Mouse (Mus musculus): ENCODE measurements around the gene Slc30a1. TPM values are rescaled to one million over a fixed set of nuclear protein-coding genes. Genes with fewer than 3 reads are reported as not detected.

Slc30a1 gene
- polyA plus RNA-seq, 2 experiments, result 3.6 to 6.7 TPM

DNA sequence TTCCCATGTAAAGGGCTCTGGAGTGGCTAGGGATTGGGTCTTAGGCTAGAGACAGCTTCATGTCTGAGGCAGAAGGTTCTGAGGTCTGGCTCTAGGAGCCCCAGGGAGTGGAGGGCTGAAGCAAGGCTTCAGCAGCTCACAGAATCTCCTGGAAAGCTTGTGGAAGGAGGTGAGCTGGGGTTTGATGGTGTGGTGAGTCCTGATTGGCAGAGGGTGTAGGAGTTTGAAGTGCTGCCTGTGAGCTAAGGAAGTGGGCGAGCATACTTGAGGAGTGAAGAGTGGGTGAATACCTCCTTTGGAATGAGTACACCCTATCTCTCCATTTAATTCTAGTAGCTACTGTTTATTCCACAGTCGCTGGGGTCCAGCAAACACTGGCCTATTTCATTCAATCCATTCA is 44.0 kb downstream of the Slc30a1 start:
- no peaks in the 10 kb centered on the region for H3K4me1 ChIP-seq (ENCODE audit: control insufficient read depth, insufficient read depth, low read length)
- ATAC-seq (ENCODE audit: low FRiP score, low read depth), result no peak
- H3K27me3 ChIP-seq (ENCODE audit: control insufficient read depth, insufficient read depth, low read length), result no peaks in the 10 kb centered on the region
- TF ChIP-seq POLR2A (IDR thresholded peaks at IDR 0.05; ENCODE audit: borderline replicate concordance, extremely low read depth, insufficient read depth, insufficient read length), result no peak
- H3K9ac ChIP-seq (ENCODE audit: low read depth, low read length, severe bottlenecking), result no peak overlapping the region
- no peaks in the 10 kb centered on the region for H3K9me3 ChIP-seq (ENCODE audit: control insufficient read depth, low read length)
- no peak overlapping the region for H3K4me2 ChIP-seq (replicated peaks; ENCODE audit: low read depth, low read length, severe bottlenecking)
- H3K27ac ChIP-seq (replicated peaks; ENCODE audit: low read depth, low read length), result no peak overlapping the region
- DNase-seq (ENCODE audit: low spot score), result no peak
- no peaks in the 10 kb centered on the region for H3K36me3 ChIP-seq (ENCODE audit: control insufficient read depth, insufficient read depth, low read length)
- WGBS, result 69% methylated on average over 2 of the region's 2 CpGs
- no peak overlapping the region for H3K4me3 ChIP-seq (replicated peaks; ENCODE audit: low read length)

- H3K27ac ChIP-seq (replicated peaks; ENCODE audit: low read depth, low read length), result no peak overlapping the region
- H3K9me3 ChIP-seq (ENCODE audit: control insufficient read depth, low read length), result no peaks in the 10 kb centered on the region
- H3K4me1 ChIP-seq (ENCODE audit: control insufficient read depth, insufficient read depth, low read length), result no peaks in the 10 kb centered on the region
- H3K36me3 ChIP-seq (ENCODE audit: control insufficient read depth, insufficient read depth, low read length), result no peaks in the 10 kb centered on the region
- DNase-seq (ENCODE audit: low spot score), result no peak
- no peak for TF ChIP-seq POLR2A (IDR thresholded peaks at IDR 0.05; ENCODE audit: borderline replicate concordance, extremely low read depth, insufficient read depth, insufficient read length)
- no peak overlapping the region for H3K4me3 ChIP-seq (replicated peaks; ENCODE audit: low read length)
- 91% methylated on average over 11 of the region's 11 CpGs for WGBS
- H3K9ac ChIP-seq (ENCODE audit: low read depth, low read length, severe bottlenecking), result no peak overlapping the region
- no peak for ATAC-seq (ENCODE audit: low FRiP score, low read depth)
- no peaks in the 10 kb centered on the region for H3K27me3 ChIP-seq (ENCODE audit: control insufficient read depth, insufficient read depth, low read length)
- H3K4me2 ChIP-seq (replicated peaks; ENCODE audit: low read depth, low read length, severe bottlenecking), result no peak overlapping the region
Observed at GRCm38 (mm10) chr1:191952733-191953335, 46.3 kb downstream of the Slc30a1 start.

DNA sequence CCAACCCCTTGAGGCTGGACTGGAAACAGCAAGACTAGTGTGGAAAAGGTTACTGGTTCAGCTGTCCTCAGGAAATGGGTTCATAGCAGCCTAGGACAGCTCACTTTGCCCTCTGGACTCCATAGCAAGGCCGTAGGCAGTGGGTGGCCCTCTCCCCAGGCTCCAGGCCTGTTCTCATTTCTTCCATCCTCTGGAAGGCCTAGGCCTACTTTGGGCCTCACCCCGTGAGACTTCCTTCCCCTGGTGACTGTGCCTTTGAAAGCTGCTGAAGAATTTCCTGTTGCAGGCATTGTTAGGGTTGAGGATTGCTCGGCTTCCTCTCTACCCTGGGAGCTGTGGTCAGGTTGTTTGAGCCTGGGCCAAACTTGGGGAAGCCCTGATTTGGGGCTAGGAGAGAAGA is 48.5 kb downstream of the Slc30a1 start:
- Histone ChIP-seq H3K4me1 (ENCODE audit: control insufficient read depth, insufficient read depth, low read length) (no peaks in the 10 kb centered on the region), H3K4me2 (replicated peaks; ENCODE audit: low read depth, low read length, severe bottlenecking) (no peak overlapping the region), H3K27ac (replicated peaks; ENCODE audit: low read depth, low read length) (no peak overlapping the region), H3K9ac (ENCODE audit: low read depth, low read length, severe bottlenecking) (no peak overlapping the region), H3K9me3 (ENCODE audit: control insufficient read depth, low read length) (no peaks in the 10 kb centered on the region), H3K27me3 (ENCODE audit: control insufficient read depth, insufficient read depth, low read length) (no peaks in the 10 kb centered on the region), H3K4me3 (replicated peaks; ENCODE audit: low read length) (no peak overlapping the region), H3K36me3 (ENCODE audit: control insufficient read depth, insufficient read depth, low read length) (no peaks in the 10 kb centered on the region)
- no peak for TF ChIP-seq POLR2A (IDR thresholded peaks at IDR 0.05; ENCODE audit: borderline replicate concordance, extremely low read depth, insufficient read depth, insufficient read length)
- 58% methylated on average over 3 of the region's 3 CpGs for WGBS
- no peak for ATAC-seq (ENCODE audit: low FRiP score, low read depth)
- DNase-seq (ENCODE audit: low spot score), result no peak

DNA sequence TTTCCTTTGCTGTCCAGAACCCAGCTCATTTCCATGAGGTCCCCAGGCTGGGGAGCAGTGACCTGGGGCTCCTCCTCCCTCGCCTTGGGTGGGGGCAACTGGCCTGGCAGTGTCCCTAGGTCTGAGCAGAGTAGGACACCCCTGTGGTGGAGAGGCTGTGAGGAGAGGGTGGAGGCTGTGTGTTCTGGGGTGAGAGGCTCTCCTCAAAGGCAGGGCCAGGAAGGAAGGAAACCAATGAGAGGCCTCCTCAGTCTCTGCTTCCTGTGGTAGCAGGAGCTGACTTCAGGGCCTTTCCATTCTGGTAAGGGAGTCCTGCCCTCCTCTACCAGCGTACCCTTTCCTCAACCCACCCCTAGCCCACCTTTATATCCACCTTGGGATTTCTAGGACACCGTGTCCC is 49.7 kb downstream of the Slc30a1 start:
- ATAC-seq (ENCODE audit: low FRiP score, low read depth) (no peak), DNase-seq (ENCODE audit: low spot score) (no peak)
- Histone ChIP-seq H3K36me3 (ENCODE audit: control insufficient read depth, insufficient read depth, low read length) (no peaks in the 10 kb centered on the region), H3K27ac (replicated peaks; ENCODE audit: low read depth, low read length) (no peak overlapping the region), H3K4me3 (replicated peaks; ENCODE audit: low read length) (no peak overlapping the region), H3K4me2 (replicated peaks; ENCODE audit: low read depth, low read length, severe bottlenecking) (no peak overlapping the region), H3K27me3 (ENCODE audit: control insufficient read depth, insufficient read depth, low read length) (no peaks in the 10 kb centered on the region), H3K9me3 (ENCODE audit: control insufficient read depth, low read length) (no peaks in the 10 kb centered on the region), H3K4me1 (ENCODE audit: control insufficient read depth, insufficient read depth, low read length) (no peaks in the 10 kb centered on the region), H3K9ac (ENCODE audit: low read depth, low read length, severe bottlenecking) (no peak overlapping the region)
- 80% methylated on average over 3 of the region's 3 CpGs for WGBS
- TF ChIP-seq POLR2A (IDR thresholded peaks at IDR 0.05; ENCODE audit: borderline replicate concordance, extremely low read depth, insufficient read depth, insufficient read length), result no peak

- H3K27me3 ChIP-seq (ENCODE audit: control insufficient read depth, insufficient read depth, low read length), result no peaks in the 10 kb centered on the region
- H3K4me3 ChIP-seq (replicated peaks; ENCODE audit: low read length), result no peak overlapping the region
- no peak for ATAC-seq (ENCODE audit: low FRiP score, low read depth)
- no peak overlapping the region for H3K9ac ChIP-seq (ENCODE audit: low read depth, low read length, severe bottlenecking)
- no peak overlapping the region for H3K4me2 ChIP-seq (replicated peaks; ENCODE audit: low read depth, low read length, severe bottlenecking)
- no peaks in the 10 kb centered on the region for H3K36me3 ChIP-seq (ENCODE audit: control insufficient read depth, insufficient read depth, low read length)
- H3K4me1 ChIP-seq (ENCODE audit: control insufficient read depth, insufficient read depth, low read length), result no peaks in the 10 kb centered on the region
- no peak for DNase-seq (ENCODE audit: low spot score)
- no peaks in the 10 kb centered on the region for H3K9me3 ChIP-seq (ENCODE audit: control insufficient read depth, low read length)
- no peak overlapping the region for H3K27ac ChIP-seq (replicated peaks; ENCODE audit: low read depth, low read length)
- TF ChIP-seq POLR2A (IDR thresholded peaks at IDR 0.05; ENCODE audit: borderline replicate concordance, extremely low read depth, insufficient read depth, insufficient read length), result no peak
- WGBS, result 93% methylated on average over 2 of the region's 2 CpGs
Observed at GRCm38 (mm10) chr1:191956871-191957270, 50.3 kb downstream of the Slc30a1 start.

- Histone ChIP-seq H3K9me3 (ENCODE audit: control insufficient read depth, low read length) (no peaks in the 10 kb centered on the region), H3K4me1 (ENCODE audit: control insufficient read depth, insufficient read depth, low read length) (no peaks in the 10 kb centered on the region), H3K9ac (ENCODE audit: low read depth, low read length, severe bottlenecking) (no peak overlapping the region), H3K36me3 (ENCODE audit: control insufficient read depth, insufficient read depth, low read length) (no peaks in the 10 kb centered on the region), H3K27me3 (ENCODE audit: control insufficient read depth, insufficient read depth, low read length) (no peaks in the 10 kb centered on the region), H3K4me2 (replicated peaks; ENCODE audit: low read depth, low read length, severe bottlenecking) (no peak overlapping the region), H3K27ac (replicated peaks; ENCODE audit: low read depth, low read length) (no peak overlapping the region), H3K4me3 (replicated peaks; ENCODE audit: low read length) (no peak overlapping the region)
- WGBS, result 87% methylated on average over 2 of the region's 3 CpGs
- no peak for TF ChIP-seq POLR2A (IDR thresholded peaks at IDR 0.05; ENCODE audit: borderline replicate concordance, extremely low read depth, insufficient read depth, insufficient read length)
- no peak for DNase-seq (ENCODE audit: low spot score)
- ATAC-seq (ENCODE audit: low FRiP score, low read depth), result no peak
Observed at GRCm38 (mm10) chr1:191957321-191957720, 50.8 kb downstream of the Slc30a1 start.
